Mouse (Mus musculus) CD4-positive, CD25-positive, alpha-beta regulatory T cell (primary cell): ENCODE results near the gene Abcb4. TPM values are rescaled to one million over a fixed set of nuclear protein-coding genes. Genes with fewer than 3 reads are reported as not detected.

Source experiments
- polyA plus RNA-seq: library from polyadenylated mRNA; unstranded; fragments of 100-300 nt; shearing (Covaris generic); gene quantifications from one replicate; pipeline ENCODE4 v1.2.1, GENCODE M21; 2017

Gene Abcb4
- polyA plus RNA-seq, result 0.30 TPM

GRCm38 (mm10) chr5:8893300-8894103 lies at the start of gene Abcb4:
TSS of gene Abcb4 (plus strand) at chr5:8893717.

DNA sequence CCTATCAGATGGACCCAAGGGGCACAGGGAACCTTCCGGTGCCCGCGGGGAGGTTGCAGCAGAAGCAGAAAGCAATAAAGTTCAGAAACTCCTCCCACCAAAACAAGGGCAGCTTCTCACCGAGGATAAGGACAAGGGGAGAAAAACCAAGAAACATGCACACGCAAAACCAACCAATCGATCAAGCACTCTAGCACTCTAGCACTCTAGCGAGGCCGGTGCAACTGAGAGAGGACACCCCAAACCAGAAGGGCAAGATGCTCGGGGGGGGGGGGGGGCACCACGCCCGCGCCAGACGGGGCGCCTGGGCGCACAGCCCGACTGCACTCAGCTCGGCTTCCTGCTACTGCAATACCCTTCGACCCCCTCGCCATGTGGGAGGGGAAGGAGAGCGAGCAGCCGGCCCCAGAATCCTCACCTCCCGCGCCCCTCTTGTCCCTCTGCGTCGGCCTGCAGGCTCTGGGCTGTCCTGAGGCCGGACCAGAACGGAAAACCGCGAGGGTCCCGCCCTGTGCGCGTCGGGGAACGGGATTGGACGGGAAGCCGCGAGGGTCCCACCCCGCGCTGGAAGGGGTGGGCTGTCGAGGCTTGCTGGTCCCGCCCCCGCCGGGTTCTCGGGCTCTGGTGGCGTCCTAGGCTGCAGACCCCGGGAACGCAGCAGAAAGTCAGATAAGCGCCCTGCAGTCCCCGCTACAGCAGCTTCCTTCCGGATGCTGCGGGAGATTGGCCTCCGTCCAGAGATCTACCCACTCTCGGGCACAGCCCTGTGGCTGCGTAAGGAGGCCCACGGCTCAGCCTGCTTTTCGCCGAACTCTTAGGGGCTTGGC lies 103.4 kb downstream of the Abcb4 start, which contains the start of gene Crot:
TSS of gene Crot (minus strand) at position 639 of the 827 bp plus-strand sequence.

Other genes with a start within 250 kb of the Abcb4 start
- gene Abcb1a, start 233.6 kb upstream of the Abcb4 start, polyA plus RNA-seq, result 22.2 TPM
- gene Abcb1b, start 95.6 kb upstream of the Abcb4 start, polyA plus RNA-seq, result 13.0 TPM
- 60.4 TPM for gene Crot, start 103.6 kb downstream of the Abcb4 start, polyA plus RNA-seq
- 151 TPM for gene Tmem243, start 207.0 kb downstream of the Abcb4 start, polyA plus RNA-seq